Mouse (Mus musculus): ENCODE data around the gene Macc1. TPM values are rescaled to one million over a fixed set of nuclear protein-coding genes. Genes with fewer than 3 reads are reported as not detected.

The Macc1 gene
- total RNA-seq, 2 experiments from 2014 or later = not detected

DNA sequence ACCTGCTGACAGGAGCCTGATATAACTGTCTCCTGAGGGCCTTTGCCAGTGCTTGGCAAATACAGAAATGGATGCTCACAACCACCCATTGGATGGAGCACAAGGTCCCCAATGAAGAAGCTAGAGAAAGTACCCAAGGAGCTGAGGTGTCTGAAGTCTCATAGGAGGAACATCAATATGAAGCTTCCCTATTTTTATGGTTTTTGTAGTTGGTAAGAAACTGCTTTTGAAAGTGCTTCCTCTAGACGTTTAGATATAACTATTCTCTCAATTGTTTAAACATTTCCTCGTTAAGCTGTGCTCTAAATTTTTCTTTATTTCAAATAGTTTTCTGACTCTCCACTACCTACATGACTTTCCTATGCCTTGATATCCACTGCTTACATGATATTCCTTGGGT, 169.2 kb downstream of the Macc1 start:
- DNase-seq (ENCODE audit: low spot score in 2 of 2) = no peak

GRCm38 (mm10) chr12:119483922-119484631, 170.0 kb downstream of the Macc1 start:
- DNase-seq (ENCODE audit: low spot score in 2 of 2) = no peak

- DNase-seq (ENCODE audit: low spot score in 2 of 2) = no peak
These were observed 197.1 kb downstream of the Macc1 start for GRCm38 (mm10) chr12:119511145-119511544.

Other genes starting within 250 kb of the Macc1 start
- gene Itgb8, start 75.5 kb upstream of the Macc1 start, total RNA-seq (2021) = 10 to 100 TPM; 31.2 TPM

Data from layer of hippocampus, postnatal 10 days (tissue).